Mouse (Mus musculus) MEL (cell line): ENCODE measurements at regions not wholly inside any gene's neighbourhood (a gene's known extent, or its start where the extent isn't known, plus 50 kb on each side); places are given as distances from the start of the nearest gene placed in this dataset.

Experiments used
- DNase-seq: peaks from one replicate; pipeline ENCODE4 v3.0.0; 2011; ENCODE audit warnings: low read depth, low spot score
- H3K27ac ChIP-seq: 2 replicates; pipeline ENCODE4 v1.5.1; 2012; ENCODE audit warnings: low read depth, mild to moderate bottlenecking, control low read depth, low read length, moderate library complexity; ENCODE audit not compliant: control insufficient read depth
- H3K27me3 ChIP-seq, 2 experiments: fragments of 150-350 bp in 1 of 2; sonication (generic) in 1 of 2; 2 replicates each; pipeline ENCODE4 v1.6.1; 2012; ENCODE audit warnings: low read length in 2 of 2, mild to moderate bottlenecking in 2 of 2, improper control_type of control experiment in 1 of 2, moderate library complexity in 1 of 2; ENCODE audit not compliant: insufficient read depth in 2 of 2, control insufficient read depth in 1 of 2
- H3K36me3 ChIP-seq, 2 experiments: 2 replicates each; pipeline ENCODE4 v1.6.1; 2012 to 2014; ENCODE audit warnings: low read length in 2 of 2, improper control_type of control experiment in 1 of 2, inconsistent platforms in 1 of 2, mild to moderate bottlenecking in 1 of 2; ENCODE audit not compliant: insufficient read depth in 2 of 2, control insufficient read depth in 1 of 2
- H3K4me1 ChIP-seq, 2 experiments: fragments of 150-350 bp in 1 of 2; sonication (generic) in 1 of 2; 2 replicates each; pipeline ENCODE4 v1.6.1; 2012; ENCODE audit warnings: low read length in 2 of 2, improper control_type of control experiment in 1 of 2, mild to moderate bottlenecking in 1 of 2; ENCODE audit not compliant: insufficient read depth in 2 of 2, control insufficient read depth in 1 of 2
- H3K4me3 ChIP-seq, 2 experiments: fragments of 150-350 bp in 1 of 2; sonication (generic) in 1 of 2; 2 replicates each; pipeline ENCODE4 v1.5.1; 2012; ENCODE audit warnings: low read depth in 2 of 2, low read length in 2 of 2, mild to moderate bottlenecking in 2 of 2, moderate library complexity in 2 of 2, control low read depth in 1 of 2, improper control_type of control experiment in 1 of 2; ENCODE audit not compliant: control insufficient read depth in 1 of 2, insufficient read depth in 1 of 2
- H3K79me2 ChIP-seq: 2 replicates; pipeline ENCODE4 v1.6.1; 2012; ENCODE audit warnings: mild to moderate bottlenecking, low read length, moderate library complexity; ENCODE audit not compliant: control insufficient read depth, poor library complexity, insufficient read depth
- H3K9ac ChIP-seq: 2 replicates; pipeline ENCODE4 v1.6.1; 2012; ENCODE audit warnings: low read depth, mild to moderate bottlenecking, control low read depth, low read length, moderate library complexity; ENCODE audit not compliant: control insufficient read depth, poor library complexity, severe bottlenecking
- H3K9me3 ChIP-seq: fragments of 150-350 bp; sonication (generic); replicated peaks from 2 replicates; pipeline ENCODE4 v1.6.1; 2012; ENCODE audit warnings: mild to moderate bottlenecking, low read length, improper control_type of control experiment, moderate library complexity; ENCODE audit not compliant: insufficient read depth
- CHD1 ChIP-seq: IDR thresholded peaks from 2 replicates; pipeline ENCODE4 v1.6.1; 2012; ENCODE audit warnings: low read depth, mild to moderate bottlenecking, inconsistent platforms, low read length, improper control_type of control experiment
- CHD2 ChIP-seq: IDR thresholded peaks from 2 replicates; pipeline ENCODE4 v1.6.1; 2011; ENCODE audit warnings: low read length, improper control_type of control experiment
- CTCF ChIP-seq, 3 experiments: IDR thresholded peaks in 2 of 3; conservative IDR thresholded peaks in 1 of 3; 2 replicates each; pipeline ENCODE4 v1.5.1; 2011 to 2012; ENCODE audit warnings: low read length in 3 of 3, low read depth in 2 of 3, mild to moderate bottlenecking in 2 of 3, improper control_type of control experiment in 1 of 3, inconsistent platforms in 1 of 3, mixed read lengths in 1 of 3, moderate library complexity in 1 of 3; ENCODE audit not compliant: control insufficient read depth in 1 of 3, insufficient read depth in 1 of 3, poor library complexity in 1 of 3, severe bottlenecking in 1 of 3
- E2F4 ChIP-seq: IDR thresholded peaks from 2 replicates; pipeline ENCODE4 v1.6.1; 2011; ENCODE audit warnings: low read depth, low read length, improper control_type of control experiment, borderline replicate concordance
- ELF1 ChIP-seq: IDR thresholded peaks from 2 replicates; pipeline ENCODE4 v1.6.1; 2014; ENCODE audit warnings: low read depth, mild to moderate bottlenecking, inconsistent platforms, low read length, improper control_type of control experiment, moderate library complexity
- ETS1 ChIP-seq: IDR thresholded peaks from 2 replicates; pipeline ENCODE4 v1.6.1; 2012; ENCODE audit warnings: low read depth, mild to moderate bottlenecking, inconsistent platforms, low read length, improper control_type of control experiment, moderate library complexity
- GABPA ChIP-seq: IDR thresholded peaks from 2 replicates; pipeline ENCODE4 v1.6.1; 2012; ENCODE audit warnings: low read depth, mild to moderate bottlenecking, inconsistent platforms, low read length, improper control_type of control experiment, moderate library complexity
- HCFC1 ChIP-seq: IDR thresholded peaks from 2 replicates; pipeline ENCODE4 v1.6.1; 2012; ENCODE audit warnings: low read depth, mild to moderate bottlenecking, inconsistent platforms, low read length, improper control_type of control experiment, moderate library complexity
- MAX ChIP-seq: IDR thresholded peaks from 2 replicates; pipeline ENCODE4 v1.6.1; 2011; ENCODE audit warnings: low read length, improper control_type of control experiment
- MEF2A ChIP-seq: IDR thresholded peaks from 2 replicates; pipeline ENCODE4 v1.6.1; 2014; ENCODE audit warnings: low read depth, mild to moderate bottlenecking, inconsistent platforms, low read length, improper control_type of control experiment; ENCODE audit not compliant: poor library complexity, insufficient replicate concordance, severe bottlenecking; ENCODE audit errors: extremely low read depth
- MXI1 ChIP-seq: IDR thresholded peaks from 2 replicates; pipeline ENCODE4 v1.6.1; 2011; ENCODE audit warnings: mild to moderate bottlenecking, low read depth, low read length, improper control_type of control experiment
- NELFE ChIP-seq: IDR thresholded peaks from 2 replicates; pipeline ENCODE4 v1.6.1; 2011; ENCODE audit warnings: low read depth, low read length, improper control_type of control experiment
- POLR2AphosphoS5 ChIP-seq: IDR thresholded peaks from 2 replicates; pipeline ENCODE4 v1.6.1; 2012; ENCODE audit warnings: low read depth, borderline replicate concordance, mild to moderate bottlenecking, inconsistent platforms, low read length, moderate library complexity, mixed read lengths
- TAL1 ChIP-seq: IDR thresholded peaks from 2 replicates; pipeline ENCODE4 v1.6.1; 2012; ENCODE audit warnings: mild to moderate bottlenecking, inconsistent platforms, low read length, moderate library complexity, mixed read lengths
- TBP ChIP-seq: IDR thresholded peaks from 2 replicates; pipeline ENCODE4 v1.8.0; 2011; ENCODE audit warnings: low read depth, low read length, improper control_type of control experiment
- UBTF ChIP-seq: IDR thresholded peaks from 2 replicates; pipeline ENCODE4 v1.6.1; 2012; ENCODE audit warnings: low read depth, mild to moderate bottlenecking, inconsistent platforms, low read length, improper control_type of control experiment, moderate library complexity, borderline replicate concordance; ENCODE audit not compliant: insufficient read depth
- USF2 ChIP-seq, 2 experiments: IDR thresholded peaks; 2 replicates each; pipeline ENCODE4 v1.6.1; 2011 to 2012; ENCODE audit warnings: improper control_type of control experiment in 2 of 2, low read length in 2 of 2, borderline replicate concordance in 1 of 2, inconsistent platforms in 1 of 2, low read depth in 1 of 2, mild to moderate bottlenecking in 1 of 2; ENCODE audit not compliant: insufficient read depth in 1 of 2
- ZC3H11A ChIP-seq: IDR thresholded peaks from 2 replicates; pipeline ENCODE4 v1.6.1; 2012; ENCODE audit warnings: low read depth, mild to moderate bottlenecking, inconsistent platforms, low read length, improper control_type of control experiment
- ZKSCAN1 ChIP-seq: IDR thresholded peaks from 2 replicates; pipeline ENCODE4 v1.6.1; 2012; ENCODE audit warnings: low read depth, mild to moderate bottlenecking, inconsistent platforms, low read length, improper control_type of control experiment, moderate library complexity
- ZMIZ1 ChIP-seq: IDR thresholded peaks from 2 replicates; pipeline ENCODE4 v1.6.1; 2012; ENCODE audit warnings: low read depth, mild to moderate bottlenecking, inconsistent platforms, low read length, improper control_type of control experiment, moderate library complexity

DNA sequence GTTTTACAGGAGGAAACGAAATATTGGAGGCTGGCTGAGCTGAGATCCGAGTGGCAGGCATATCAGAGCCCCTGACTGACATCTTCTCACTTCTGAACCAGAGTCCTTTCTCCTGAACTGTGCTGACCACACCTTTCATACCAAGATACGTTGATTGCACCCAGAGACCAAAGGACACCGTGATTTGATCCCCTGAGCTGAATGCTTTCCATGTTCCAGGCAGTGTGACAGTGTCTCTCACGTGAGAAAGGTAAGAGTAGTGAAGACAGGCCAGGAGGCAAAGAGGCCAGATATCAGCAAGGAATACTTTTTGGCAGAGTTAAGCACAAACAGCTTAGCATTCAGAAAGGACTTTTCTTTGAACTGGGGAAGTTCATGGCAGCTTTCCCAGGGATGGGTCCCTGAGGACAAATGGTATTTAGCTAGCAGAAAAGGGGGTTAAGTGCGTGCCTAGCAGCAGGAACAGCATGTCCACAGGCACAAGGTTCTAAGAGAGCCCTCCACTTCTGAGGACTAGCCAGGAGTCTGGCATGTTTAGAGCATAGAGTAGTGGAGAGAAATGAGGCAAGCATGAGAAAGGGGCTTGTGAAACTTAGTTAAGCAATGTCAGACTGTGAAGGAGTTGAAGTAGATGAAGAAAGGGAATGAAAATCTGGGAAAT lies 111.0 kb upstream of the Cdkn2b start:
- Histone ChIP-seq H3K36me3 (no peaks in the 10 kb centered on the region; a peak in 1 of 4 replicates), H3K9me3 (no peaks in the 10 kb centered on the region), H3K9ac (no peak overlapping the region), H3K27me3 (no peaks in the 10 kb centered on the region), H3K79me2 (no peaks in the 10 kb centered on the region), H3K4me1 (no peaks in the 10 kb centered on the region), H3K27ac (no peak overlapping the region), H3K4me3 (no peak overlapping the region)
- DNase-seq: no peak
- TF ChIP-seq E2F4 (no peak), MEF2A (no peak), HCFC1 (no peak), TAL1 (no peak), MAX (no peak), MXI1 (no peak), ZKSCAN1 (no peak), ELF1 (no peak), USF2 (IDR thresholded peaks at IDR 0.05; ENCODE audit: borderline replicate concordance in 1 of 2, insufficient read depth in 1 of 2, low read depth in 1 of 2, low read length in 2 of 2) (no peak), CHD1 (no peak), ETS1 (no peak), NELFE (no peak), CTCF (IDR thresholded peaks at IDR 0.05 in 2 of 3, conservative IDR thresholded peaks at IDR 0.05 in 1 of 3; ENCODE audit: control insufficient read depth in 1 of 3, insufficient read depth in 1 of 3, low read depth in 2 of 3, low read length in 3 of 3, poor library complexity in 1 of 3, severe bottlenecking in 1 of 3) (no peak), GABPA (no peak), TBP (no peak), POLR2AphosphoS5 (no peak)

DNA sequence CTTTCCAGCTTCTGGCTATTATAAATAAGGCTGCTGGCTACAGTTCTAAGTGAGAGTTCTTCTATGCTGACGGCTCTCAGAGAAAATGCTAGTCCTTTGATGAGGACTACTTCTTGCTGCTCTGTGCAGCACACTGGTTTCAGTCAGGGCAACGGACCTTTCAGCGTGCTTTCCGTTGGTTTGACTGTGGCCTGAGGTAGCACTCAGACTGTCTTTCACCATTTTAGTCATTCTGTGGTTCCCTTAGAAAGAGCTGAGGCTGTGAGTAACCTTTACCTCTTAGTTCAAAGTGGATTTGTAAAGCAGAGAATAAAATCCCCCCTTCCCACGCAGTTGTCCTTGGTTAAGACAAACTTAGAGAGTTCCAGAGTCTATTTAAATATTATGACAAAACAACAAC lies 110.0 kb upstream of the Cdkn2b start:
- H3K27ac ChIP-seq: no peak overlapping the region
- H3K36me3 ChIP-seq: no peaks in the 10 kb centered on the region; a peak in 1 of 4 replicates
- no peak for DNase-seq
- no peak overlapping the region for H3K9ac ChIP-seq
- H3K9me3 ChIP-seq: no peaks in the 10 kb centered on the region
- H3K79me2 ChIP-seq: no peaks in the 10 kb centered on the region
- no peaks in the 10 kb centered on the region for H3K4me1 ChIP-seq
- no peaks in the 10 kb centered on the region for H3K27me3 ChIP-seq
- no peak overlapping the region for H3K4me3 ChIP-seq
- no peak for TF ChIP-seq USF2 (IDR thresholded peaks at IDR 0.05; ENCODE audit: borderline replicate concordance in 1 of 2, insufficient read depth in 1 of 2, low read depth in 1 of 2, low read length in 2 of 2)
- no peak for TF ChIP-seq UBTF
- TF ChIP-seq CHD2: no peak
- no peak for TF ChIP-seq E2F4
- no peak for TF ChIP-seq ZMIZ1
- no peak for TF ChIP-seq ZC3H11A
- no peak for TF ChIP-seq NELFE
